Mouse (Mus musculus) MEL (cell line): ENCODE data around the gene Cd248. TPM values are rescaled to one million over a fixed set of nuclear protein-coding genes. Genes with fewer than 3 reads are reported as not detected.

ENCODE experiments used
- DNase-seq: peaks from one replicate; pipeline ENCODE4 v3.0.0; 2011; ENCODE audit warnings: low read depth, low spot score
- H3K27ac ChIP-seq: 2 replicates; pipeline ENCODE4 v1.5.1; 2012; ENCODE audit warnings: low read depth, mild to moderate bottlenecking, control low read depth, low read length, moderate library complexity; ENCODE audit not compliant: control insufficient read depth
- H3K27me3 ChIP-seq, 2 experiments: fragments of 150-350 bp in 1 of 2; sonication (generic) in 1 of 2; 2 replicates each; pipeline ENCODE4 v1.6.1; 2012; ENCODE audit warnings: low read length in 2 of 2, mild to moderate bottlenecking in 2 of 2, improper control_type of control experiment in 1 of 2, moderate library complexity in 1 of 2; ENCODE audit not compliant: insufficient read depth in 2 of 2, control insufficient read depth in 1 of 2
- H3K36me3 ChIP-seq, 2 experiments: 2 replicates each; pipeline ENCODE4 v1.6.1; 2012 to 2014; ENCODE audit warnings: low read length in 2 of 2, improper control_type of control experiment in 1 of 2, inconsistent platforms in 1 of 2, mild to moderate bottlenecking in 1 of 2; ENCODE audit not compliant: insufficient read depth in 2 of 2, control insufficient read depth in 1 of 2
- H3K4me1 ChIP-seq, 2 experiments: fragments of 150-350 bp in 1 of 2; sonication (generic) in 1 of 2; 2 replicates each; pipeline ENCODE4 v1.6.1; 2012; ENCODE audit warnings: low read length in 2 of 2, improper control_type of control experiment in 1 of 2, mild to moderate bottlenecking in 1 of 2; ENCODE audit not compliant: insufficient read depth in 2 of 2, control insufficient read depth in 1 of 2
- H3K4me3 ChIP-seq, 2 experiments: fragments of 150-350 bp in 1 of 2; sonication (generic) in 1 of 2; 2 replicates each; pipeline ENCODE4 v1.5.1; 2012; ENCODE audit warnings: low read depth in 2 of 2, low read length in 2 of 2, mild to moderate bottlenecking in 2 of 2, moderate library complexity in 2 of 2, control low read depth in 1 of 2, improper control_type of control experiment in 1 of 2; ENCODE audit not compliant: control insufficient read depth in 1 of 2, insufficient read depth in 1 of 2
- H3K79me2 ChIP-seq: 2 replicates; pipeline ENCODE4 v1.6.1; 2012; ENCODE audit warnings: mild to moderate bottlenecking, low read length, moderate library complexity; ENCODE audit not compliant: control insufficient read depth, poor library complexity, insufficient read depth
- H3K9ac ChIP-seq: 2 replicates; pipeline ENCODE4 v1.6.1; 2012; ENCODE audit warnings: low read depth, mild to moderate bottlenecking, control low read depth, low read length, moderate library complexity; ENCODE audit not compliant: control insufficient read depth, poor library complexity, severe bottlenecking
- H3K9me3 ChIP-seq: fragments of 150-350 bp; sonication (generic); replicated peaks from 2 replicates; pipeline ENCODE4 v1.6.1; 2012; ENCODE audit warnings: mild to moderate bottlenecking, low read length, improper control_type of control experiment, moderate library complexity; ENCODE audit not compliant: insufficient read depth
- CHD1 ChIP-seq: IDR thresholded peaks from 2 replicates; pipeline ENCODE4 v1.6.1; 2012; ENCODE audit warnings: low read depth, mild to moderate bottlenecking, inconsistent platforms, low read length, improper control_type of control experiment
- CHD2 ChIP-seq: IDR thresholded peaks from 2 replicates; pipeline ENCODE4 v1.6.1; 2011; ENCODE audit warnings: low read length, improper control_type of control experiment
- E2F4 ChIP-seq: IDR thresholded peaks from 2 replicates; pipeline ENCODE4 v1.6.1; 2011; ENCODE audit warnings: low read depth, low read length, improper control_type of control experiment, borderline replicate concordance
- ELF1 ChIP-seq: IDR thresholded peaks from 2 replicates; pipeline ENCODE4 v1.6.1; 2014; ENCODE audit warnings: low read depth, mild to moderate bottlenecking, inconsistent platforms, low read length, improper control_type of control experiment, moderate library complexity
- EP300 ChIP-seq, 2 experiments: IDR thresholded peaks; 2 replicates each; pipeline ENCODE4 v1.6.1; 2011; ENCODE audit warnings: improper control_type of control experiment in 2 of 2, low read length in 2 of 2, low read depth in 1 of 2, mild to moderate bottlenecking in 1 of 2
- ETS1 ChIP-seq: IDR thresholded peaks from 2 replicates; pipeline ENCODE4 v1.6.1; 2012; ENCODE audit warnings: low read depth, mild to moderate bottlenecking, inconsistent platforms, low read length, improper control_type of control experiment, moderate library complexity
- GATA1 ChIP-seq: IDR thresholded peaks from 2 replicates; pipeline ENCODE4 v1.6.1; 2011; ENCODE audit warnings: low read depth, low read length, improper control_type of control experiment
- HCFC1 ChIP-seq: IDR thresholded peaks from 2 replicates; pipeline ENCODE4 v1.6.1; 2012; ENCODE audit warnings: low read depth, mild to moderate bottlenecking, inconsistent platforms, low read length, improper control_type of control experiment, moderate library complexity
- KAT2A ChIP-seq: conservative IDR thresholded peaks from 2 replicates; pipeline ENCODE4 v1.6.1; 2012; ENCODE audit warnings: low read depth, low read length, improper control_type of control experiment, inconsistent platforms
- MAFK ChIP-seq: IDR thresholded peaks from 2 replicates; pipeline ENCODE4 v1.6.1; 2011; ENCODE audit warnings: low read depth, mild to moderate bottlenecking, low read length, improper control_type of control experiment, borderline replicate concordance
- MAX ChIP-seq: IDR thresholded peaks from 2 replicates; pipeline ENCODE4 v1.6.1; 2011; ENCODE audit warnings: low read length, improper control_type of control experiment
- MAZ ChIP-seq: IDR thresholded peaks from 2 replicates; pipeline ENCODE4 v1.6.1; 2012; ENCODE audit warnings: low read depth, mild to moderate bottlenecking, inconsistent platforms, low read length, improper control_type of control experiment
- MXI1 ChIP-seq: IDR thresholded peaks from 2 replicates; pipeline ENCODE4 v1.6.1; 2011; ENCODE audit warnings: mild to moderate bottlenecking, low read depth, low read length, improper control_type of control experiment
- MYB ChIP-seq: IDR thresholded peaks from 2 replicates; pipeline ENCODE4 v1.6.1; 2011; ENCODE audit warnings: mild to moderate bottlenecking, low read depth, low read length, improper control_type of control experiment
- MYC ChIP-seq: IDR thresholded peaks from 2 replicates; pipeline ENCODE4 v1.6.1; 2011; ENCODE audit warnings: low read depth, mild to moderate bottlenecking, low read length, improper control_type of control experiment, moderate library complexity
- NELFE ChIP-seq: IDR thresholded peaks from 2 replicates; pipeline ENCODE4 v1.6.1; 2011; ENCODE audit warnings: low read depth, low read length, improper control_type of control experiment
- NRF1 ChIP-seq: IDR thresholded peaks from 2 replicates; pipeline ENCODE4 v1.6.1; 2014; ENCODE audit warnings: low read depth, mild to moderate bottlenecking, inconsistent platforms, low read length, improper control_type of control experiment, moderate library complexity; ENCODE audit not compliant: poor library complexity, insufficient read depth, severe bottlenecking
- POLR2A ChIP-seq, 2 experiments: IDR thresholded peaks; 2 replicates each; pipeline ENCODE4 v1.6.1; 2011 to 2012; ENCODE audit warnings: low read length in 2 of 2, mild to moderate bottlenecking in 2 of 2, control low read depth in 1 of 2, improper control_type of control experiment in 1 of 2, low read depth in 1 of 2, moderate library complexity in 1 of 2; ENCODE audit not compliant: control insufficient read depth in 1 of 2, insufficient read depth in 1 of 2, poor library complexity in 1 of 2
- POLR2AphosphoS2 ChIP-seq: IDR thresholded peaks from 2 replicates; pipeline ENCODE4 v1.6.1; 2011; ENCODE audit warnings: low read length, improper control_type of control experiment
- RCOR1 ChIP-seq: IDR thresholded peaks from 2 replicates; pipeline ENCODE4 v1.6.1; 2012; ENCODE audit warnings: low read depth, mild to moderate bottlenecking, inconsistent platforms, low read length, improper control_type of control experiment
- SIN3A ChIP-seq: IDR thresholded peaks from 2 replicates; pipeline ENCODE4 v1.6.1; 2012; ENCODE audit warnings: low read length, improper control_type of control experiment, inconsistent platforms
- SMC3 ChIP-seq: IDR thresholded peaks from 2 replicates; pipeline ENCODE4 v1.6.1; 2011; ENCODE audit warnings: low read depth, low read length, improper control_type of control experiment
- TAL1 ChIP-seq: IDR thresholded peaks from 2 replicates; pipeline ENCODE4 v1.6.1; 2012; ENCODE audit warnings: mild to moderate bottlenecking, inconsistent platforms, low read length, moderate library complexity, mixed read lengths
- TCF12 ChIP-seq: IDR thresholded peaks from 2 replicates; pipeline ENCODE4 v1.6.1; 2014; ENCODE audit warnings: low read depth, mild to moderate bottlenecking, inconsistent platforms, low read length, improper control_type of control experiment, moderate library complexity
- USF1 ChIP-seq: IDR thresholded peaks from 2 replicates; pipeline ENCODE4 v1.6.1; 2014; ENCODE audit warnings: low read depth, mild to moderate bottlenecking, inconsistent platforms, low read length, improper control_type of control experiment, moderate library complexity
- USF2 ChIP-seq, 2 experiments: IDR thresholded peaks; 2 replicates each; pipeline ENCODE4 v1.6.1; 2011 to 2012; ENCODE audit warnings: improper control_type of control experiment in 2 of 2, low read length in 2 of 2, borderline replicate concordance in 1 of 2, inconsistent platforms in 1 of 2, low read depth in 1 of 2, mild to moderate bottlenecking in 1 of 2; ENCODE audit not compliant: insufficient read depth in 1 of 2
- ZC3H11A ChIP-seq: IDR thresholded peaks from 2 replicates; pipeline ENCODE4 v1.6.1; 2012; ENCODE audit warnings: low read depth, mild to moderate bottlenecking, inconsistent platforms, low read length, improper control_type of control experiment
- ZKSCAN1 ChIP-seq: IDR thresholded peaks from 2 replicates; pipeline ENCODE4 v1.6.1; 2012; ENCODE audit warnings: low read depth, mild to moderate bottlenecking, inconsistent platforms, low read length, improper control_type of control experiment, moderate library complexity
- ZMIZ1 ChIP-seq: IDR thresholded peaks from 2 replicates; pipeline ENCODE4 v1.6.1; 2012; ENCODE audit warnings: low read depth, mild to moderate bottlenecking, inconsistent platforms, low read length, improper control_type of control experiment, moderate library complexity
- ZNF384 ChIP-seq: IDR thresholded peaks from 2 replicates; pipeline ENCODE4 v1.6.1; 2012; ENCODE audit warnings: low read depth, mild to moderate bottlenecking, inconsistent platforms, low read length, improper control_type of control experiment
- polyA plus RNA-seq, 2 experiments: library from polyadenylated mRNA; stranded (reverse) in 1 of 2; unstranded in 1 of 2; fragments of >175 nt in 1 of 2; fragments of >200 nt in 1 of 2; gene quantifications; 2 replicates each; pipeline versions ENCODE4 v1.2.1 to v1.2.4; 2012; ENCODE audit warnings: low replicate concordance in 2 of 2, low read depth in 1 of 2; ENCODE audit not compliant: insufficient read length in 2 of 2, insufficient read depth in 1 of 2, missing spikeins in 1 of 2
- total RNA-seq: library from RNA; depleted of rRNA; stranded (reverse); fragments of 300-350 nt; gene quantifications from 2 replicates; pipeline ENCODE4 v1.2.3, GENCODE M21; 2012

Cd248 gene
- total and polyA plus RNA-seq, 3 experiments = 0.27 to 0.86 TPM; not detected in 1

GRCm38 (mm10) chr19:5106074-5106473 is 38.2 kb downstream of the Cd248 start:
- peak; percentile 64 for DNase-seq
- peak overlapping the region; percentile 90 for H3K27ac ChIP-seq
- H3K36me3 ChIP-seq = peaks cover 1 to 6% of the 10 kb centered on the region in 2 experiments; a peak in 3 of 4 replicates
- TF ChIP-seq POLR2A (IDR thresholded peaks at IDR 0.05; ENCODE audit: control insufficient read depth in 1 of 2, insufficient read depth in 1 of 2, low read depth in 1 of 2, low read length in 2 of 2, poor library complexity in 1 of 2) (no peak), SIN3A (peak; percentile 38), ETS1 (no peak), RCOR1 (peak; percentile 67), ZKSCAN1 (no peak), GATA1 (peak; percentile 34; the same call in 1 of the 2 replicates), TAL1 (no peak), MYC (0 out of 2 replicates have a peak, but pooled peaks have one; percentile 22)
- peak overlapping the region; percentile 88 to 93 for H3K4me3 ChIP-seq
- H3K27me3 ChIP-seq = no peaks in the 10 kb centered on the region
- H3K9me3 ChIP-seq = no peaks in the 10 kb centered on the region
- peaks cover 9% of the 10 kb centered on the region; the same call in 1 of the 2 replicates for H3K79me2 ChIP-seq
- H3K9ac ChIP-seq = peak overlapping the region; percentile 96
- H3K4me1 ChIP-seq = peaks cover 2 to 6% of the 10 kb centered on the region in 2 experiments; a peak in 3 of 4 replicates

GRCm38 (mm10) chr19:5106731-5107191 is 38.9 kb downstream of the Cd248 start, which contains the start of gene Rab1b:
Rab1b (minus strand) TSS chr19:5107072.
- peak within 1 kb of the TSS; percentile 90 for H3K27ac ChIP-seq
- peaks cover 9% of the 10 kb centered on the region; the same call in 1 of the 2 replicates for H3K79me2 ChIP-seq
- H3K36me3 ChIP-seq = peaks cover 1 to 6% of the 10 kb centered on the region in 2 experiments; a peak in 3 of 4 replicates
- peak; percentile 98 for DNase-seq
- H3K9ac ChIP-seq = peak within 1 kb of the TSS; percentile 96
- H3K4me1 ChIP-seq = peaks cover 2 to 6% of the 10 kb centered on the region in 2 experiments; a peak in 3 of 4 replicates
- no peaks in the 10 kb centered on the region for H3K9me3 ChIP-seq
- H3K4me3 ChIP-seq = peak within 1 kb of the TSS; percentile 88 to 93
- H3K27me3 ChIP-seq = no peaks in the 10 kb centered on the region
- TF ChIP-seq ELF1 (no peak), MAFK (no peak), HCFC1 (peak; percentile 96), MAX (no peak), GATA1 (no peak), SMC3 (no peak), POLR2AphosphoS2 (0 out of 2 replicates have a peak, but pooled peaks have one; percentile 30), NELFE (peak; percentile 60), ZMIZ1 (no peak), NRF1 (peak; percentile 93), MYB (no peak), ZC3H11A (no peak), E2F4 (no peak; the same call in 1 of the 2 replicates), USF1 (no peak), USF2 (IDR thresholded peaks at IDR 0.05; ENCODE audit: borderline replicate concordance in 1 of 2, insufficient read depth in 1 of 2, low read depth in 1 of 2, low read length in 2 of 2) (no peak), MXI1 (no peak), TCF12 (peak; percentile 52; the same call in 1 of the 2 replicates), ZNF384 (no peak), MAZ (peak; percentile 77), MYC (no peak), CHD1 (no peak), KAT2A (peak; percentile 84), SIN3A (no peak; the same call in 1 of the 2 replicates), CHD2 (no peak), TAL1 (no peak), ETS1 (no peak; the same call in 1 of the 2 replicates), EP300 (IDR thresholded peaks at IDR 0.05; ENCODE audit: low read depth in 1 of 2, low read length in 2 of 2) (no peak)
